Mouse (Mus musculus) kidney, postnatal 0 days (tissue): ENCODE results near the gene Pcx. TPM values are rescaled to one million over a fixed set of nuclear protein-coding genes. Genes with fewer than 3 reads are reported as not detected.

ENCODE experiments used
- ATAC-seq: fragments of 200-750 bp; cut with Nextera tagmentation; replicated peaks from 2 replicates; pipeline ENCODE4 v1.8.0; 2017; ENCODE audit warnings: low read depth, moderate number of reproducible peaks, moderate TSS enrichment, moderate library complexity; ENCODE audit not compliant: low FRiP score
- DNase-seq: peaks from one replicate; pipeline ENCODE4 v3.0.0-alpha.2; 2016; ENCODE audit warnings: low spot score
- H3K27ac ChIP-seq: fragments of 300-500 bp; sonication (generic); 2 replicates; pipeline ENCODE4 v1.5.1; 2014; ENCODE audit warnings: mild to moderate bottlenecking
- H3K27me3 ChIP-seq: fragments of 300-500 bp; sonication (generic); 2 replicates; pipeline ENCODE4 v1.6.1; 2014; ENCODE audit warnings: low read length, mixed read lengths; ENCODE audit not compliant: insufficient read depth
- H3K36me3 ChIP-seq: fragments of 300-500 bp; sonication (generic); 2 replicates; pipeline ENCODE4 v1.6.1; 2014; ENCODE audit warnings: low read length, mixed read lengths; ENCODE audit not compliant: insufficient read depth
- H3K4me1 ChIP-seq: fragments of 300-500 bp; sonication (generic); replicated peaks from 2 replicates; pipeline ENCODE4 v1.6.1; 2014; ENCODE audit warnings: antibody characterized with exemption, low read length, mixed read lengths; ENCODE audit not compliant: insufficient read depth
- H3K4me2 ChIP-seq: fragments of 300-500 bp; sonication (generic); 2 replicates; pipeline ENCODE4 v1.6.1; 2014; ENCODE audit warnings: mild to moderate bottlenecking, low read length, moderate library complexity, mixed read lengths
- H3K4me3 ChIP-seq: fragments of 300-500 bp; sonication (generic); replicated peaks from 2 replicates; pipeline ENCODE4 v1.5.1; 2014; ENCODE audit warnings: low read depth, low read length
- H3K9ac ChIP-seq: fragments of 300-500 bp; sonication (generic); 2 replicates; pipeline ENCODE4 v1.6.1; 2014; ENCODE audit warnings: low read depth, low read length
- H3K9me3 ChIP-seq: fragments of 300-500 bp; sonication (generic); replicated peaks from 2 replicates; pipeline ENCODE4 v1.6.1; 2016; ENCODE audit warnings: low read length, inconsistent platforms, mixed read lengths
- CTCF ChIP-seq: IDR thresholded peaks from 2 replicates; pipeline ENCODE4 v1.5.1; 2016; ENCODE audit warnings: antibody characterized with exemption, low read depth, mild to moderate bottlenecking, moderate library complexity
- WGBS: fragments of 180-500 bp; shearing (Covaris S2); extraction: QIAGEN DNeasy Blood & Tissue Kit; methylation state at CpG from one replicate; pipeline ENCODE4 v1.1.7; 2014; 5-methylcytosine and 5-hydroxymethylcytosine counted together
- polyA plus RNA-seq: library from polyadenylated mRNA; unstranded; fragments of >200 nt; fragmentation: Nextera tagmentation; extraction: Ambion mirVana; gene quantifications from 2 replicates; pipeline ENCODE4 v1.2.1, GENCODE M21; 2015

The Pcx gene
- polyA plus RNA-seq, 1 experiment from 2014 or later = 57.6 TPM

DNA sequence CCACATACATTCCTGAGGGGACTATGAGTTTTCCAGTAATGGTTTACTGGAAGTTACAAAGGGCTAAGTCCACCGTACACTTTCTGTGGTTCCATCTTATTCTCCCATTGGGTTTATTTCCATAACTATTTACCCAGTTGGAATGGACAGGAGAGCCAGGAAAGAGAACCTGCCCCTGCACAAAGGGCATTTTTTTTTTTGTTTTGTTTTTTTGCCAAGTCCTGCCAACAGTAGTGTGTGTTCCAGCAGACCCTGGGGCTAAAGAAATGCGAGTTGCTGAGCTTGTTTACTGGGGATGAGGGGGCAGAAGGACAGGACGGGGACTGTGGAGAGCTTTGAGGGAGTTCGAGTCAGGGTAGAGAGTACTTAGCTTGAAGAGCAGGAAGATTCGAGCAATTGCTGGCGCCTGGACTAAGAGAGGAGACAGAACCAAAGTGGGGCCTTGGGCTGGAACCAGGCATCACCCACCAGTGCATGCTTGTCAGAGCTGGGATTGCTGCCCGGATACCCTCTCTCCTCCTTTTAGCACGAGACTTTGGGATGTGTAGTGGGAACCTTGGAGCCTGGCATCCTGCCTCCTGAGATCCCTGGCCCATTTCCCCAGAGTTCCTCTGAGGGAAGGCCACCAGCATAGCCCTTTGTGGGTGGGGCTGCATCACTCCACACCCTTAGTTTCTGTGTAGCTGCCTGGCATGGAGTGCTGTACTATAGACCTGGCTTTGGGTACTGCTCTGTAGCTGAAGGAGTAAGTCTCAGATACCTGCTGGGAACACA is 47.7 kb downstream of the Pcx start:
- WGBS = 67% methylated on average over 8 of the region's 8 CpGs
- Histone ChIP-seq H3K27me3 (no peaks in the 10 kb centered on the region), H3K4me1 (no peaks in the 10 kb centered on the region), H3K27ac (peak overlapping the region; percentile 64), H3K4me3 (no peak overlapping the region), H3K4me2 (no peak overlapping the region), H3K36me3 (no peaks in the 10 kb centered on the region), H3K9ac (no peak overlapping the region), H3K9me3 (no peaks in the 10 kb centered on the region)
- ATAC-seq (peak; percentile 59), DNase-seq (peak; percentile 17)
- TF ChIP-seq CTCF = no peak

GRCm38 (mm10) chr19:4558570-4558955 is 48.3 kb downstream of the Pcx start:
- Histone ChIP-seq H3K9me3 (no peaks in the 10 kb centered on the region), H3K27ac (peak overlapping the region; percentile 64), H3K9ac (no peak overlapping the region), H3K4me3 (no peak overlapping the region), H3K27me3 (no peaks in the 10 kb centered on the region), H3K36me3 (no peaks in the 10 kb centered on the region), H3K4me1 (no peaks in the 10 kb centered on the region), H3K4me2 (no peak overlapping the region)
- DNase-seq = no peak
- no peak for TF ChIP-seq CTCF
- WGBS = 72% methylated on average over 3 of the region's 3 CpGs
- ATAC-seq = no peak

DNA sequence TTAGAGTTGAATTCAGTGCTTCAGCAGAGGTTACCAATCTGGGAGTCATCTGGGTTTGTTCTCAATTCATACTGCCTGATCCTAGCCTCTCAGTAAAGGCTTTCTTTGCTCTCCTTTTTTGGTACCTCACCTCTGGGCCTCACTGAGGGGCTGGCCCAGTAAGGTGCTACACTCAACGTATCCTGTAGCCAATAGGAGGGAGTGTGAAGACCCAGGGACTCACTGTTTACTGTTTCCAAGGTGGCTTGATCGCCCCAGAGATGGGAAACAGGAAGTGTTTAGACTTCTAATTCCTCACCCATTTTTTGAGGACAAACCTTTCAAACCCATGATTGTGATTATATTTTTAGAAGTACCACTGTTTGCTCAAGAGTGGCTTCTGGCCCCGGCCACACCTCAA is 48.7 kb downstream of the Pcx start:
- ATAC-seq (no peak), DNase-seq (no peak)
- TF ChIP-seq CTCF = no peak
- Histone ChIP-seq H3K27ac (no peak overlapping the region), H3K9me3 (no peaks in the 10 kb centered on the region), H3K4me3 (no peak overlapping the region), H3K9ac (no peak overlapping the region), H3K4me1 (no peaks in the 10 kb centered on the region), H3K36me3 (no peaks in the 10 kb centered on the region), H3K4me2 (no peak overlapping the region), H3K27me3 (no peaks in the 10 kb centered on the region)
- WGBS = 34% methylated on average over 3 of the region's 3 CpGs

DNA sequence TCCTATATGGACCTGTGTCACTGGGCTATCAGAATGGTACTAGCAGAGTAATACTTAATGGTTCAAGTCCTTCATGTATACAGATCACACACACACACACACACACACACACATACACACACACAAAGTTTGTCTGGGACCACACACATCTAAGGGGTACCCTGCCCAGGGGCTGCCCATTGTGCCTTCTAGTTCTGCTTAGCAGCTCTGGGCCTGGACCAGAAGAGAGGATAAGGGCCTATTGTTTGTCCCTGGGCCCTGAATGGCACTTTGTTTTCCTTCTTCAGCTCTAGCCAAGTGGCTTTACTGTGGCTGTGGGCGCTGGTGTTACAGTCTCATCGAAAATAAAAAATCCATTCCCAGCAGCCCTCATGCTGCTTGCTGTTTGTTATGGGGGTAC is 49.3 kb downstream of the Pcx start:
- DNase-seq = no peak

GRCm38 (mm10) chr19:4560205-4560604 is 49.9 kb downstream of the Pcx start:
- Histone ChIP-seq H3K27ac (no peak overlapping the region), H3K4me2 (no peak overlapping the region), H3K9ac (no peak overlapping the region), H3K4me3 (no peak overlapping the region), H3K4me1 (no peaks in the 10 kb centered on the region), H3K36me3 (no peaks in the 10 kb centered on the region), H3K27me3 (no peaks in the 10 kb centered on the region), H3K9me3 (no peaks in the 10 kb centered on the region)
- WGBS = 59% methylated on average over 5 of the region's 5 CpGs
- DNase-seq = no peak
- ATAC-seq = no peak
- TF ChIP-seq CTCF = no peak

More for the DNA sequence above, 49.3 kb downstream of the Pcx start:
- no peak for ATAC-seq
- TF ChIP-seq CTCF = no peak
- no peak overlapping the region for H3K9ac ChIP-seq
- H3K4me1 ChIP-seq = no peaks in the 10 kb centered on the region
- H3K4me2 ChIP-seq = no peak overlapping the region
- H3K9me3 ChIP-seq = no peaks in the 10 kb centered on the region
- WGBS = 92% methylated on average over 2 of the region's 2 CpGs
- H3K4me3 ChIP-seq = no peak overlapping the region
- no peak overlapping the region for H3K27ac ChIP-seq
- H3K27me3 ChIP-seq = no peaks in the 10 kb centered on the region
- no peaks in the 10 kb centered on the region for H3K36me3 ChIP-seq

- no peaks in the 10 kb centered on the region for H3K4me1 ChIP-seq
- no peak for ATAC-seq
- no peak overlapping the region for H3K4me2 ChIP-seq
- H3K9me3 ChIP-seq = no peaks in the 10 kb centered on the region
- H3K36me3 ChIP-seq = no peaks in the 10 kb centered on the region
- WGBS = 90% methylated on average over 5 of the region's 5 CpGs
- no peak overlapping the region for H3K9ac ChIP-seq
- no peak overlapping the region for H3K4me3 ChIP-seq
- H3K27ac ChIP-seq = no peak overlapping the region
- no peaks in the 10 kb centered on the region for H3K27me3 ChIP-seq
- TF ChIP-seq CTCF = no peak
- no peak for DNase-seq
These were observed 55.4 kb downstream of the Pcx start for GRCm38 (mm10) chr19:4565678-4566077.

GRCm38 (mm10) chr19:4566880-4567279 is 56.6 kb downstream of the Pcx start:
- TF ChIP-seq CTCF = no peak
- H3K36me3 ChIP-seq = no peaks in the 10 kb centered on the region
- WGBS = 89% methylated on average over 2 of the region's 2 CpGs
- H3K9me3 ChIP-seq = no peaks in the 10 kb centered on the region
- no peaks in the 10 kb centered on the region for H3K27me3 ChIP-seq
- H3K4me2 ChIP-seq = no peak overlapping the region
- no peak overlapping the region for H3K9ac ChIP-seq
- no peak for DNase-seq
- H3K4me1 ChIP-seq = no peaks in the 10 kb centered on the region
- ATAC-seq = no peak
- no peak overlapping the region for H3K27ac ChIP-seq
- H3K4me3 ChIP-seq = no peak overlapping the region
